Mouse (Mus musculus): Measurements from ENCODE around the gene Oscp1. TPM values are rescaled to one million over a fixed set of nuclear protein-coding genes. Genes with fewer than 3 reads are reported as not detected.
A peak's percentile ranks its signal among the peaks of the same experiment; 100 is the strongest.

The Oscp1 gene
- polyA plus RNA-seq, 1 experiment from 2014 or later = 19.1 TPM

- H3K27ac ChIP-seq = peak overlapping the region; percentile 93
- 2% methylated on average over 34 of the region's 34 CpGs for WGBS
- no peaks in the 10 kb centered on the region for H3K27me3 ChIP-seq
- H3K9ac ChIP-seq = peak overlapping the region; percentile 87
- no peaks in the 10 kb centered on the region for H3K9me3 ChIP-seq (replicated peaks)
- ATAC-seq (replicated peaks; ENCODE audit: low FRiP score) = peak; percentile 20
- peak overlapping the region; percentile 89 for H3K4me2 ChIP-seq
- H3K36me3 ChIP-seq = no peaks in the 10 kb centered on the region
- peaks cover 57% of the 10 kb centered on the region for H3K4me1 ChIP-seq
- peak overlapping the region; percentile 95 for H3K4me3 ChIP-seq (replicated peaks)
These were observed 46.1 kb downstream of the Oscp1 start for GRCm38 (mm10) chr4:126104261-126105075.

DNA sequence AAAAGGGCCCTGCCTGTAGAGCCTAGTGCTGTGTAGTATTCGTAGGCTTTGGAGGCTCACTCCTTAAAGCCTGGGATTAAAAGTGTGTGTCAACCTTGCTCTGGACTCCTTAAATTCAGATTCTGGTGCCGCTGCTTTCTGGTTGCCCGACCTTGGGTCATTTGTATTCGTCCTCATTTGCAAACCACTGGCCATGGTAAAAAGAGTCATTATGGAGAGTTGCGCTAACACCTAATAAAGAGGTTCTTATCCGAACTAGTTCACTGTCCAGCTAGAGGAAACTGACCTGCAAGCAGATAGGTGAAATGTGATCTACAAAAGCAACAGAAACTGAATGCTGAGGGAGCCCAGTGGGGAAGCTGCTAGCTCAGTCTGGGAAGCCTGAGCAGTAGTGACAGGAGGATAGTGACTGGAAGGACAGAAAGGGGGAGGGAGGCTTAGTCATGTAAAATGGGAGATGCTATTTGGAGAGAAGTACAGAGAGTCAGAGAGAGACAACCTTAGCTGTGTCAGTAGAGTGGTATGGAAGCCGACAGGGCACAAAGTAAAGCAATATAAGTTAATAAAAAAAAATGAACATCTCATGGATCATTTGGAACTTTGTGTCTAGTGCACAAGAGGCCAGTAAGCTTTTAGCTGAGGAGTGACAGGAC, 46.9 kb downstream of the Oscp1 start:
- no peak for ATAC-seq (replicated peaks; ENCODE audit: low FRiP score)
- Histone ChIP-seq H3K4me1 (peaks cover 65% of the 10 kb centered on the region), H3K4me3 (replicated peaks) (peak overlapping the region; percentile 95), H3K27ac (no peak overlapping the region), H3K36me3 (no peaks in the 10 kb centered on the region), H3K4me2 (peak overlapping the region; percentile 89), H3K9me3 (replicated peaks) (no peaks in the 10 kb centered on the region), H3K9ac (peak overlapping the region; percentile 87), H3K27me3 (no peaks in the 10 kb centered on the region)
- WGBS = 46% methylated on average over 7 of the region's 7 CpGs

GRCm38 (mm10) chr4:126108061-126108740, 49.8 kb downstream of the Oscp1 start:
- H3K27me3 ChIP-seq = no peaks in the 10 kb centered on the region
- H3K36me3 ChIP-seq = no peaks in the 10 kb centered on the region
- H3K9ac ChIP-seq = no peak overlapping the region
- H3K27ac ChIP-seq = no peak overlapping the region
- H3K9me3 ChIP-seq (replicated peaks) = no peaks in the 10 kb centered on the region
- H3K4me3 ChIP-seq (replicated peaks) = no peak overlapping the region
- H3K4me2 ChIP-seq = no peak overlapping the region
- no peak for ATAC-seq (replicated peaks; ENCODE audit: low FRiP score)
- peaks cover 74% of the 10 kb centered on the region for H3K4me1 ChIP-seq
- WGBS = 72% methylated on average over 8 of the region's 8 CpGs

GRCm38 (mm10) chr4:126109613-126110373, 51.4 kb downstream of the Oscp1 start:
- peak overlapping the region; percentile 33; the same call in 1 of the 2 replicates for H3K9ac ChIP-seq
- WGBS = 67% methylated on average over 10 of the region's 10 CpGs

GRCm38 (mm10) chr4:126110374-126111152, 52.2 kb downstream of the Oscp1 start:
- WGBS = 5% methylated on average over 12 of the region's 12 CpGs
- no peaks in the 10 kb centered on the region for H3K36me3 ChIP-seq
- no peaks in the 10 kb centered on the region for H3K9me3 ChIP-seq (replicated peaks)
- H3K4me3 ChIP-seq (replicated peaks) = 0 out of 2 replicates have a peak overlapping the region, but pooled peaks have one; percentile 7
- ATAC-seq (replicated peaks; ENCODE audit: low FRiP score) = peak; percentile 85
- H3K4me1 ChIP-seq = peaks cover 75% of the 10 kb centered on the region
- H3K4me2 ChIP-seq = peak overlapping the region; percentile 34
- no peaks in the 10 kb centered on the region for H3K27me3 ChIP-seq
- H3K27ac ChIP-seq = peak overlapping the region; percentile 93
- H3K9ac ChIP-seq = peak overlapping the region; percentile 33; the same call in 1 of the 2 replicates

More at GRCm38 (mm10) chr4:126109613-126110373, 51.4 kb downstream of the Oscp1 start:
- ATAC-seq (replicated peaks; ENCODE audit: low FRiP score) = peak; percentile 2; the same call in 1 of the 2 replicates
- H3K27me3 ChIP-seq = no peaks in the 10 kb centered on the region
- no peaks in the 10 kb centered on the region for H3K36me3 ChIP-seq
- no peak overlapping the region for H3K4me3 ChIP-seq (replicated peaks)
- peak overlapping the region; percentile 93 for H3K27ac ChIP-seq
- H3K9me3 ChIP-seq (replicated peaks) = no peaks in the 10 kb centered on the region
- H3K4me2 ChIP-seq = peak overlapping the region; percentile 34
- peaks cover 76% of the 10 kb centered on the region for H3K4me1 ChIP-seq

DNA sequence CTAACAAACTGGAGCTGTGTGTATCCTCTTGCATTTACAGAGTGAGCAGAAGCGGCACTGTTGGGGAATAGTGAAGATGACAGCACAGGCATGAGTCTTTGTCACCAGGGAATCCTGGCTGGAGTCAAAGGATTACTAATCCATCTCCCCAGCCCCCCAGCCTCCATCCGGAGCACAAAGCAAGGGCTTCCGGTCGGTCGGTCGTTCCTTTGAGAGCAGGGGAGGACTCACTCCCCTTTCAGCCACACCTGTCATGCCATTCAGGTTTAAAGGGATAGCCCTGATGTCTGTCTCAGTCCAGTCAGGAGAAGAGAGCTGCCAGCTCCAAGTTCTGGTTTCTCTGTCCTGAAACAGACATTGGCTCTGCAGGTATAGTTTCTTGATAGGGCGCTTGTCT, 52.8 kb downstream of the Oscp1 start:
- H3K27me3 ChIP-seq = no peaks in the 10 kb centered on the region
- no peaks in the 10 kb centered on the region for H3K9me3 ChIP-seq (replicated peaks)
- peak overlapping the region; percentile 93 for H3K27ac ChIP-seq
- no peak for ATAC-seq (replicated peaks; ENCODE audit: low FRiP score)
- 26% methylated on average over 7 of the region's 7 CpGs for WGBS
- 0 out of 2 replicates have a peak overlapping the region, but pooled peaks have one; percentile 7 for H3K4me3 ChIP-seq (replicated peaks)
- H3K36me3 ChIP-seq = no peaks in the 10 kb centered on the region
- H3K4me1 ChIP-seq = peaks cover 75% of the 10 kb centered on the region
- H3K4me2 ChIP-seq = peak overlapping the region; percentile 34
- no peak overlapping the region for H3K9ac ChIP-seq

DNA sequence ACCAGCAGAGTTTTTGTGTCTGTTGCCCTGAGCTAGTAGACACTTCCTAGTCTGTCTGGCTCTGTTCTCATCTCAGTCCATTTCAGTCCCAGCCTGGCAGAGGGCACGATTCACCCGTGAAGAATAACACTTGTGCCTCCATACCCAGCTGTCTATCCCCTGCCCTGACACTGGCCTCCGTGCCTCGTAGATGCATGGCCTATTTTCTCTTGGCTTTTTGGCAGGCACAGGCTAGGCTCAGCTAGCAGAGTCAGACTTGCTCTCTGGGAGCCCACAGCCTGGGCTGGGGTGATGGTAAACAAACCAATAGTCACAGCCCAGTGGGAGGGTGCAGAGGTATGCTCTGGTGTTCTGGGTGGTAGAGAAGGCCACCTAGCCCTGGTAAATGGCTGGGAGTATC, 54.9 kb downstream of the Oscp1 start:
- 77% methylated on average over 4 of the region's 4 CpGs for WGBS
- Histone ChIP-seq H3K9ac (no peak overlapping the region), H3K27ac (no peak overlapping the region), H3K27me3 (no peaks in the 10 kb centered on the region), H3K4me2 (no peak overlapping the region), H3K9me3 (replicated peaks) (no peaks in the 10 kb centered on the region), H3K4me3 (replicated peaks) (no peak overlapping the region), H3K4me1 (peaks cover 65% of the 10 kb centered on the region), H3K36me3 (peaks cover 7% of the 10 kb centered on the region; the same call in 1 of the 2 replicates)
- ATAC-seq (replicated peaks; ENCODE audit: low FRiP score) = no peak

DNA sequence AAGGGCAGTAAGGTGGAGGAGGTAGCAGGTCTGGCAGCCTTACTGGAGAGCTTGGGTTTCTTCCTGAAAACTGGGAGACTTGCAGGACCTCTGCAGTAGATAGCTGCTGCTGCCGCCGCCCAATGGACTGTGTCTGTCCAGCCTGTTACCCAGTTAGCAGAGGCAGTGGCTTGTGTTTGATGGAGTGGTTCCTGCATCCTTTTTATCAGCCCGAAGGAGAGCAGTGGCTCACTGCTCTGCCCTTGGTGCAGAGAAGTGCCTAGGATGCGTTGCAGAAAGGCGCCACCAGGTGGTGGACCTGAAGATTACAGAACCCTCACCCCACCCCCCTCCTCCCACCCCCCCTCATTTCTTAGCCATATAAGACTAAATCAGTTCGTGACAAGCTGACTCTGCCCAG, 55.6 kb downstream of the Oscp1 start:
- Histone ChIP-seq H3K4me2 (no peak overlapping the region), H3K4me1 (peaks cover 58% of the 10 kb centered on the region), H3K4me3 (replicated peaks) (no peak overlapping the region), H3K36me3 (peaks cover 14% of the 10 kb centered on the region), H3K27me3 (no peaks in the 10 kb centered on the region), H3K9ac (no peak overlapping the region), H3K9me3 (replicated peaks) (no peaks in the 10 kb centered on the region), H3K27ac (peak overlapping the region; percentile 37; the same call in 1 of the 2 replicates)
- 13% methylated on average over 6 of the region's 6 CpGs for WGBS
- 0 out of 2 replicates have a peak, but pooled peaks have one; percentile 12 for ATAC-seq (replicated peaks; ENCODE audit: low FRiP score)

- Histone ChIP-seq H3K4me3 (replicated peaks) (no peak overlapping the region), H3K36me3 (peaks cover 15% of the 10 kb centered on the region), H3K27ac (no peak overlapping the region), H3K4me1 (peaks cover 44% of the 10 kb centered on the region), H3K27me3 (no peaks in the 10 kb centered on the region), H3K4me2 (no peak overlapping the region), H3K9ac (no peak overlapping the region), H3K9me3 (replicated peaks) (no peaks in the 10 kb centered on the region)
- no peak for ATAC-seq (replicated peaks; ENCODE audit: low FRiP score)
- 79% methylated on average over 9 of the region's 9 CpGs for WGBS
These were observed 57.0 kb downstream of the Oscp1 start for GRCm38 (mm10) chr4:126115411-126115810.

DNA sequence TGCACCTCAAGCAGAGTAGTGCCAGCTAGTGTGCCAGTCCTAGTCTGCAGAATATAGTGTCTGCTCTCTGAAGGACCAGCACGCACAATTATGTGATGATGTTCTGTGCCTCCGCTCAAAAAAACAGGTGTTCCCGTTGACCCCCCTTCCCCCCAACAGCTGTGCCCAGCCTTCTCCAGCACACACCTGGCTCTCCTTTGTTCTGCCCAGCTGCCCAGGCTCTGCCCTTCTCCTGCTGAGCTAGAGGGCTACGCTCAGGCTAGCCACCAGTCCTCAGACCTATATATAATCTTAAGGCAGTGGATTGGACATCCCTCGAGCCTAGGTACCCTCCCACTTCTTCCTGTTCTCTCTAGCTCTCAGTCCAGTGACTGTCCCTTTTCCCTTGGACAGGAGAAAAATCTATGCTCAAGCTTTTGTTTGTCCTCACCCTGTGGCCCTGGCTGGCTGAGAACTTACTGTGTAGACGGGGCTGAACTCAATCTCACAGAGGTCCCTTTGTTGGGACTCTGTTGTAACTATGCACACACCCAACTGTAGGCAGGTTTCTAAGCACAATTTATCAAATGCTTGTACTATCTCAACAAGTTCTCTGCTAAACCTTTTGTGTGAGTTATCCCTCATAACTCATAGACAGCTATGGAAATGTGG, 57.6 kb downstream of the Oscp1 start:
- ATAC-seq (replicated peaks; ENCODE audit: low FRiP score) = no peak
- no peak overlapping the region for H3K4me3 ChIP-seq (replicated peaks)
- WGBS = 54% methylated on average over 6 of the region's 6 CpGs
- H3K9ac ChIP-seq = no peak overlapping the region
- peaks cover 38% of the 10 kb centered on the region for H3K4me1 ChIP-seq
- peaks cover under 1% of the 10 kb centered on the region; the same call in 1 of the 2 replicates for H3K9me3 ChIP-seq (replicated peaks)
- H3K36me3 ChIP-seq = peaks cover 19% of the 10 kb centered on the region
- H3K27ac ChIP-seq = no peak overlapping the region
- H3K27me3 ChIP-seq = no peaks in the 10 kb centered on the region
- no peak overlapping the region for H3K4me2 ChIP-seq
